Mouse (Mus musculus): ENCODE data around the gene Map3k20. TPM values are rescaled to one million over a fixed set of nuclear protein-coding genes. Genes with fewer than 3 reads are reported as not detected.
A peak's percentile ranks its signal among the peaks of the same experiment; 100 is the strongest.

The Map3k20 gene
- 8.5 and 12.1 TPM in 2 replicates for polyA plus RNA-seq (2011; ENCODE audit: insufficient read depth, insufficient read length, low replicate concordance, missing spikeins)

DNA sequence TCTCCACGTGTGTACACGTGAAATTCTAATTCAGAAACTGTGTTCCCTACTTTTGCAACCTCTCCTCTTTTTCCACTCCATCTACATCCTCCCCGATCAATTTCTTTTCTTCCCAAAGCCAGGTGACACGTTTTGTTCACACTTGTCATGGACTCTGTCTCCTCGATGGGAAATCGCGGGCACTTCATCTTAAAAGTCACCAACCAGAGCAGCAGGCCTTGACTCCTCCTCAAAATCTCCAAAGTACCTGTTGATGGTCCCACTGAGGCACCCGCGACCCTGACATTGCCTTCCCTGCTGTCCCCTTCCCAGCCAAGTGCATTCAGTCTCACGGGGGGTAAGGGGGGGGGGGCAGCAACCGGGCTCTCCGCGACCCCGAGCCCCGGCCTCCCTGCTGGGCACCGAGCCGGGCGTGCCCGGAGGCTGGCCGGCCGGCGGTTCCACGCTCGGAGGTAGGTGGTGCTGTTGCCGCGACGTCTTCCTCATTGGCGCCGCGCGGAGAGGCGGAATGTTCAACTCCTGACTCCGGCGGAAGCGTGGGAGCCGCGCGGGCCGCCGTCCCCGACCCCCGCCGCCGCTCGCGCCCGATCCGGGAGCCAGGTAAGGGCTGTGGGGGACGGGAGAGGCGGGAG, at the start of gene Map3k20:
TSS of gene Map3k20 (plus strand) at position 382 of the 632 bp plus-strand sequence.
- H3K4me3 ChIP-seq (replicated peaks; ENCODE audit: control insufficient read depth, low read depth, low read length) = peak within 1 kb of the TSS; percentile 74
- peak within 1 kb of the TSS; percentile 70; the same call in 1 of the 2 replicates for H3K27ac ChIP-seq (ENCODE audit: control insufficient read depth, insufficient read depth, low read depth, low read length, poor library complexity)
- H3K4me1 ChIP-seq (ENCODE audit: control insufficient read depth, insufficient read depth, low read length) = peaks cover 1% of the 10 kb centered on the region; the same call in 1 of the 2 replicates
- WGBS = 3% methylated on average over 50 of the region's 50 CpGs
- TF ChIP-seq POLR2A (IDR thresholded peaks at IDR 0.05; ENCODE audit: borderline replicate concordance, control insufficient read depth, low read depth, low read length) = peak; percentile 52; the same call in 1 of the 2 replicates
- peak; percentile 54; the same call in 1 of the 2 replicates for TF ChIP-seq CTCF (IDR thresholded peaks at IDR 0.05; ENCODE audit: control insufficient read depth, insufficient read depth, low read length)

- TF ChIP-seq CTCF (IDR thresholded peaks at IDR 0.05; ENCODE audit: control insufficient read depth, insufficient read depth, low read length) (no peak), POLR2A (IDR thresholded peaks at IDR 0.05; ENCODE audit: borderline replicate concordance, control insufficient read depth, low read depth, low read length) (no peak)
- Histone ChIP-seq H3K27ac (ENCODE audit: control insufficient read depth, insufficient read depth, low read depth, low read length, poor library complexity) (no peak overlapping the region), H3K4me3 (replicated peaks; ENCODE audit: control insufficient read depth, low read depth, low read length) (no peak overlapping the region), H3K4me1 (ENCODE audit: control insufficient read depth, insufficient read depth, low read length) (no peaks in the 10 kb centered on the region; the same call in 1 of the 2 replicates)
- 69% methylated on average over 2 of the region's 2 CpGs for WGBS
These were observed 47.0 kb upstream of the Map3k20 start for GRCm38 (mm10) chr2:72238421-72238820.

GRCm38 (mm10) chr2:72238925-72239324, 46.5 kb upstream of the Map3k20 start:
- H3K4me1 ChIP-seq (ENCODE audit: control insufficient read depth, insufficient read depth, low read length) = no peaks in the 10 kb centered on the region; the same call in 1 of the 2 replicates
- no peak overlapping the region for H3K27ac ChIP-seq (ENCODE audit: control insufficient read depth, insufficient read depth, low read depth, low read length, poor library complexity)
- 58% methylated on average over 11 of the region's 11 CpGs for WGBS
- no peak for TF ChIP-seq CTCF (IDR thresholded peaks at IDR 0.05; ENCODE audit: control insufficient read depth, insufficient read depth, low read length)
- no peak for TF ChIP-seq POLR2A (IDR thresholded peaks at IDR 0.05; ENCODE audit: borderline replicate concordance, control insufficient read depth, low read depth, low read length)
- H3K4me3 ChIP-seq (replicated peaks; ENCODE audit: control insufficient read depth, low read depth, low read length) = no peak overlapping the region

GRCm38 (mm10) chr2:72239456-72239855, 46.0 kb upstream of the Map3k20 start:
- no peak overlapping the region for H3K4me3 ChIP-seq (replicated peaks; ENCODE audit: control insufficient read depth, low read depth, low read length)
- no peaks in the 10 kb centered on the region; the same call in 1 of the 2 replicates for H3K4me1 ChIP-seq (ENCODE audit: control insufficient read depth, insufficient read depth, low read length)
- TF ChIP-seq CTCF (IDR thresholded peaks at IDR 0.05; ENCODE audit: control insufficient read depth, insufficient read depth, low read length) = no peak
- TF ChIP-seq POLR2A (IDR thresholded peaks at IDR 0.05; ENCODE audit: borderline replicate concordance, control insufficient read depth, low read depth, low read length) = no peak
- WGBS = 85% methylated on average over 8 of the region's 8 CpGs
- H3K27ac ChIP-seq (ENCODE audit: control insufficient read depth, insufficient read depth, low read depth, low read length, poor library complexity) = no peak overlapping the region

DNA sequence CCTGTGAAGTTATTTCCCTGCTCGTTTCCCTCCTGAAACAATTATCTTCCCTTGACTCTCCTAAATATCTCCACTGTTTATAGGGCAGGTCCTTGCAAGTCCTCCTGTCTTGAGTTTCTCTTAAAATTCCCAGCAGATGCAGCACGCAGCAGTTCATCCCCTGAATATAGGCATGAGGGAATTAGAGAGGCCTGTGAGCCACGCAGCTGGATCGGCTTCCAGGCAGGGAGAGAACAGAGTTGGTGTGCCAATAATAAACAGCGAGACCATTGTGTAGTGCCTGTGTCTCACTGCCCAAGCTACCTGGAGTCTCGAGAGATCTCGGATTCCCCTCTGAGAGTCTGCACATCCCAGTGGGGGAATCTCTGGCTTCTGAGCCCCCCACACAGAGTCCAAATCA, 45.4 kb upstream of the Map3k20 start:
- H3K27ac ChIP-seq (ENCODE audit: control insufficient read depth, insufficient read depth, low read depth, low read length, poor library complexity) = no peak overlapping the region
- 81% methylated on average over 7 of the region's 7 CpGs for WGBS
- no peak overlapping the region for H3K4me3 ChIP-seq (replicated peaks; ENCODE audit: control insufficient read depth, low read depth, low read length)
- TF ChIP-seq CTCF (IDR thresholded peaks at IDR 0.05; ENCODE audit: control insufficient read depth, insufficient read depth, low read length) (no peak), POLR2A (IDR thresholded peaks at IDR 0.05; ENCODE audit: borderline replicate concordance, control insufficient read depth, low read depth, low read length) (no peak)
- no peaks in the 10 kb centered on the region; the same call in 1 of the 2 replicates for H3K4me1 ChIP-seq (ENCODE audit: control insufficient read depth, insufficient read depth, low read length)

GRCm38 (mm10) chr2:72240691-72241090, 44.7 kb upstream of the Map3k20 start:
- Histone ChIP-seq H3K4me3 (replicated peaks; ENCODE audit: control insufficient read depth, low read depth, low read length) (no peak overlapping the region), H3K27ac (ENCODE audit: control insufficient read depth, insufficient read depth, low read depth, low read length, poor library complexity) (no peak overlapping the region), H3K4me1 (ENCODE audit: control insufficient read depth, insufficient read depth, low read length) (no peaks in the 10 kb centered on the region; the same call in 1 of the 2 replicates)
- 80% methylated on average over 7 of the region's 7 CpGs for WGBS
- TF ChIP-seq POLR2A (IDR thresholded peaks at IDR 0.05; ENCODE audit: borderline replicate concordance, control insufficient read depth, low read depth, low read length) (no peak), CTCF (IDR thresholded peaks at IDR 0.05; ENCODE audit: control insufficient read depth, insufficient read depth, low read length) (no peak)

DNA sequence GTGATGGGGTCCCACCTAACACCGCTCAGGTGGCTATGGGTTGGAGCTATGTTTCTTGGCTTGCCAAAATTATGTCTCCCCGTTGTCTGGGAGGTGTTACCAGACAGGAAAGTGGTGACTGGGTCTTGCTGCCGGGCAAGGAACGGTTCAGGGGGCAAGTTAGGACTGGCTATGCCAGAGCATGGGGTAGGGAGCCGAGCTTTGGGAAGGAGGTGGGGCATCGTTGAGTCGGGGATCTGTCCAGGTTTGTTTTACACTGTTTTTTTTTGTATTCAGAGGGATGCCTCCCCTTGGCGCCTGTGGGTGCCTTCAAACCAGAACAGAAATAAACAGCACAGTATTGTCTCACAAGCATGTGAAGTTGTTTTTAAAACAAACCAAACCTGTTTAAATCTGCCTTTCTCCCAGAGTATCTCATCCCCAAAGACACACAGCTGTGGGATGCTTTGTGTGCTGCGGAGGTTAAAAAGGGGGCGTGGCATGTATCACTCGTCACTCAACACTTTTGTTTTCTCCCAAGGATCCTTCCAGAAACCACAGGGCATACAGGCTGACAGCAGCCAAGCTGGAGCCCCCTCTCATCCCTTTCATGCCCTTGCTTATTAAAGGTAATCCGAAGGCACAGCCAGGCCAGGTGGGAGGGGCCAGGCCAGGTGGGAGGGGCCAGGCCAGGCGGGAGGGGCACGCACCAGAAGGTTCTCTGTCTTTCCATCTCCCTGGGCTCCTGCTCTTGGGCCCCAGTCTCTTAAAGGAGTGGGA, 43.5 kb upstream of the Map3k20 start:
- Histone ChIP-seq H3K4me3 (replicated peaks; ENCODE audit: control insufficient read depth, low read depth, low read length) (no peak overlapping the region), H3K27ac (ENCODE audit: control insufficient read depth, insufficient read depth, low read depth, low read length, poor library complexity) (no peak overlapping the region), H3K4me1 (ENCODE audit: control insufficient read depth, insufficient read depth, low read length) (no peaks in the 10 kb centered on the region; the same call in none of the 2 replicates)
- WGBS = 77% methylated on average over 14 of the region's 14 CpGs
- TF ChIP-seq POLR2A (IDR thresholded peaks at IDR 0.05; ENCODE audit: borderline replicate concordance, control insufficient read depth, low read depth, low read length) (no peak), CTCF (IDR thresholded peaks at IDR 0.05; ENCODE audit: control insufficient read depth, insufficient read depth, low read length) (no peak)

All from bone marrow, adult 2 months (tissue).